Mouse (Mus musculus): Measurements from ENCODE around the gene Zfp12.

DNA sequence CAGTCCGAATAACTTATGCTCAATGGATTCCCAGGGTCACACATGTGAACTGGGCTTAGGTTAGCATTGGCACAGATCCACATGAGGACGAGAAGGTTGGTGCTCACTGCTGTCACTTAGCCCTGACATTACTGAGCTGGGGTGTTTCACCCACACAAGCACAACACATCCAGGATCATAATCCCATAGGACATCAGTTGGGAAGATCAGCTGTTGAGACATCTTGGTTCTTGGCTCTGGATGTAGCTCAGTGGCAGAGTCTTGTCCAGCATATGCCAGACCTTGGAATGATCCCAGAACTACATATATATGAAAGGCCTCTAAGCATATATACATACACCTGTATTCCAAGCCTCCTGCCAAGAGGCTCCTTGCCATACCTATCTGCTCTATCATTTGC lies 39.8 kb upstream of the Zfp12 start:
- no peak for TF ChIP-seq CTCF (IDR thresholded peaks at IDR 0.05; ENCODE audit: borderline replicate concordance, extremely low read depth, insufficient read depth, insufficient read length)
- TF ChIP-seq POLR2A (IDR thresholded peaks at IDR 0.05; ENCODE audit: borderline replicate concordance, extremely low read depth, insufficient read depth, insufficient read length, poor library complexity, severe bottlenecking), result no peak

All from brain, embryonic 14.5 days (tissue).